Mouse (Mus musculus) layer of hippocampus, adult 9-11 months (tissue): ENCODE measurements around the gene Nsf.
"Not testable (repeated sequence)": the region's sequence is repeated elsewhere in the genome, so short reads cannot be mapped to it uniquely, and the experiment has no call there.

Source experiments
- DNase-seq: peaks from one replicate; pipeline ENCODE4 v3.0.0; 2022

Gene Nsf

DNA sequence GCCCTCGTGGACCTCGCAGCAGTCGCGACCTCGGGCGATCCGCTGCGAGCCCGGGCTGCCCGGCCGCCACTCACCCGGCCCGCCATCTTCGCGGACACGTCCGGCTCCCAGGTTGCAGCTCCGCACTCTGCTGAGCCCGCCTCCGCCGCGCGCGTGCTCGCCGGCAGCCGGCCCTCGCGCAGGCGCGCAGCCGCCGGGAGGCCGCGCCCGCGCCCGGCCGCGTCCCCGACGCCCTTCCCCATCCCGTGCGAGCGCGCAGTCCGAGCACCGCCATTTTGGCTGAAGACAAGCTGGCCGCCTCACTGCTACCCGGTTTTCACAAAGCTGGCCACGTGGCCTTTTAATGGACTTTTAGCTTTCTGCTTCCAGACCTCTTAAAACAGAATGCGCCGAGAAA, at the start of gene Nsf:
Gene Nsf, minus strand, starts transcription at position 161 of the 397 bp plus-strand sequence.
- peak; percentile 82 for DNase-seq

DNA sequence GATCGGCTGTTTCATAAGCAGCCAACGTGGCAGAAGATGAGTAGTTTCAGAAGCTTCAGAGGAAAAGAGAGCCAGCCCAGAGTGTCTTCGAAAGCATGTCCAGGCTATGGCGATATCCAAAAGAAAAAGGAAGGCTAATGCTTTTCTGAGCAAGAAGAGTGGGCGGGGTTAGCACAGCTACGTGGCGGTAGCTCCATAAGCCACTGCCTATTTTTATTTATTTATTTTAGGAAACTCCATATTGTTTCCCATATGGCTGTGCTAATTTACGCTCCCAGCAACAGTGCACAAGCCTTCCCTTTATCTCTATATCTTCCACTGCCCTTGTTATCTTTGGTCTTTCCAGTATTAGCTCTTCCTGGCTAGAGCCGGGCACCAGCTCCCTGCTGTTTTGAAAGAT, 49.5 kb upstream of the Nsf start:
- DNase-seq = peak; percentile 32

DNA sequence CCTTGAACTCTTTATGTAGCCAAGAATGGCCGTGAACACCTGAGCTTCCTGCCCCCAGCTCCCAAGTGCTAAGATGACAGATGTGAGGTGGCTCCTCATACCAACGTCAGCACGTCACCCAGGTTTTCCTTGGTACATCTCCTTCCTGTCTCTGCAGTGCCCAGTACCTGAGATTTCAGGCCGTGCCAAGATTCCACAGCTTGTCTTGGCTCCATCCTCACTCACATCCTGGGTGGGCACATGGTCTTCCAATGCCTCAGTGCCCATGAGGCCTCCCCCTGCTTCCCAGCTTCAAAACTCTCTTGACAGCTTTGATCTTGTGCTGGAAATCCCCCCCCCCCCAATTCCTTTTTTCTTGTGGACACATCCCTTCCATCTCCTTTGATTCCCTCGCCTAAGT, 48.3 kb upstream of the Nsf start:
- no peak for DNase-seq

DNA sequence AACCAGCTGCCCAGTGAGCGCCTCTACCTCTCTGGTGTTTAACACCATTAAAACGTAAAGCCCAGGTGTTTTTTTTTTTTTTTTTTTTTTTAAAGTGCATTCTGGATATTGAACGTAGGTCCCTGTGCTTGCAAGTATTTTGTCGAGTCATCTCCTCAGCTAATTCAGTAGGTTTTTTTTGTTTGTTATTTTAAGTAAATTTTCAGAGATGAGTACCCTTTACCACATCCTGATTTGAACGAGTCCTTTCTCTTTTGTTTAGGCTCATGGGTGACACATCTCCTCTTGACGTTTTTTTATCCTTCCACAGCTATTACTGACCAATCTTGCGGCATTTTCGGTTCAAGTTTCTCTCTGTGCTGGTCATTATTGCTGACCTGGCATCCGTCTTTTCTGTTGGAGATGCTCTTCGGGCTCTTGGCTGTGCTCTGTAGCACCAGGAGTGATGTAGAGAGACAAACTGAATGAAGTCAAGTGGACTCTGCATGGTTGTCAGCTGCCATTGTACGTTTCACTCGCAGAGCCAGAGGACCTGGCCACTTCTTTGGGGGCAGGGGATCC, 47.6 kb upstream of the Nsf start:
- no peak for DNase-seq

DNA sequence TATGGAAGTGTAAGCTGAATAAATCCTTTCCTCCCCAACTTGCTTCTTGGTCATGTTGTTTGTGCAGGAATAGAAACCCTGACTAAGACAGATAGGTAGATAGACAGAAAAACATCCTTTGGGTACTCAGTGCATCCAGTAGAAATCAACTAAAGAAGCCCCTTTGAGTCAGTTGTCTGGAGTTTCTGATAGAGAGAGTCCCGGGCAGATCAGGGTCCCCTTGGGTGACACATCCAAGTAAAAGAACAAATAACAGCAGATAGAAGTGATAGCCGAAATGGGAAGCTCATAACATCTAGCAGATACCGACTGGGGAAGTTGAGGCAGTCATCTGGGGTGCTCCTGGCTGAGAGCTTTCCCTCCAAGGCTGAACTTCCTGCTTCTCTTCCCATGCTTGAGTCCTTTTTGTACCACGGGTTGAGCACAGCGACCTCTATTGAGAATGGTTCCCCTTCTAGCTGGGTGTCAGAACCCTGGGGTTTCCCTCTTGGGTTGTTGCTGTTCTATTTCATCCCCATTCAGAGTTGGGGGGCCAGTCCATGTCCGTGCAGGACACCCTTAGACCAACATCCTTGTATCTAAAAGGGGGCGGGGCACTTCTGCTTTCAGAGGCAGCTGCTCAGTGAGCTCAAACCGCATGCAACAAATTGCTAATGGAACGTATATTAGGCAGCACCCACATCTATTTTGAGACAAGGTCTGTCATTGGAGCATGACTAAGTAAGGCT, 47.0 kb upstream of the Nsf start:
- DNase-seq = peak; percentile 32

DNA sequence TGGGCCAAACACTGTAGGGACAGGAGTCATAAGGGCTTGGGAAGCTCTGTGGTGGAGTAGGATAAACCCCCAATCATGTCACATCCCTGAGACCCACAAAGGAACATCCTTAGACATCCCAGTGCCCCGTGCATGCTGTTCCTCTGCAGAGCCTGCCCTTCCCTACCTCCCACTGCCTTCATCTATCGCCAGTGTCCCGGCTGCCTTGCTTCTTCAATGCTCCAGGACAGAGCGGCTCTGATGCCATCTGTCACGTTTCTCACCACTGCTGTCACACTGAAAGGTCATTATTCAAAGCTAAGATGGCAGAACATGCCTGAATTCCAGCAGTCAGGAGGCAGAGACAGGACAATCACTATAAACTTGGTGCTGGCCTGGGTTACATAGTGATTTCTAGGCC, 44.9 kb upstream of the Nsf start:
- no peak for DNase-seq

DNA sequence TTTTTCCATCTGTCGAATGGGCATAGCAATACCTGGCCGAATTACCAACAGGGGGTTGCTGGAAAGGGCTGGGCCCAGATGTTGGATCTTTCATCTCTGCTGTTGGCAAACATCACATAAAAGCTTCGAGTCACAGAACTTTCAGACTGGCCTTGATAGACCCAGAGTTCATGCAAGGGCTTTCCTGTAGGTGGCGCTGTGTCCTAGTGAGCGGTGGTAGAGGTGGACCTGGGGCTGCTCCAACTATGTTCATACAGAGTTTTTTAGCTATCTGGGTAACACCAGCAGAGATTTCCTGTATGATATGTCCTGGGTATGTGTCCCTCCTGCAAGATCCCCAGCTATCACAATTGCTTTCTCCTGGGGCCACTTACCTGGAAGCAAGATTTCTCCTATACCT, 43.5 kb upstream of the Nsf start:
- peak; percentile 66 for DNase-seq

DNA sequence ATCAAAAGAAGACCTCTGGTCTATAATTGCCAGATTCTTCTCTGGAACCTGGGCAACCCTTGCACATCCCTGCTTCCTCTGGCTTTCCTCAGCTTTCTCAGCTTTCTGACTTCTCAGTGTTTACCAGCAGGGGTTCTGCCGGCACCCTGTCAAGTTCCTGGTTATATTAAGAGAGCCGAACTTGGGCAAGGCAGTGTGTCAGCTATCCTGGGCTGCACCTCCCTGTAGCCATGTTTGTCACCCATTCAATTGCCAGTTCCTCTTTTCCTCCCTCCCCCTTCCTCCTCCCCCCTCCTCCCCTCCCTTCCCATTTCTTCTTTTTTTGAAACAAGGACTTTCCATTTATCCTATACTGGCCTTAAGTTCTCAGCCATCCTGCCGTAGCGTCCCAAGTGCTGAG, 38.8 kb upstream of the Nsf start:
- no peak for DNase-seq

DNA sequence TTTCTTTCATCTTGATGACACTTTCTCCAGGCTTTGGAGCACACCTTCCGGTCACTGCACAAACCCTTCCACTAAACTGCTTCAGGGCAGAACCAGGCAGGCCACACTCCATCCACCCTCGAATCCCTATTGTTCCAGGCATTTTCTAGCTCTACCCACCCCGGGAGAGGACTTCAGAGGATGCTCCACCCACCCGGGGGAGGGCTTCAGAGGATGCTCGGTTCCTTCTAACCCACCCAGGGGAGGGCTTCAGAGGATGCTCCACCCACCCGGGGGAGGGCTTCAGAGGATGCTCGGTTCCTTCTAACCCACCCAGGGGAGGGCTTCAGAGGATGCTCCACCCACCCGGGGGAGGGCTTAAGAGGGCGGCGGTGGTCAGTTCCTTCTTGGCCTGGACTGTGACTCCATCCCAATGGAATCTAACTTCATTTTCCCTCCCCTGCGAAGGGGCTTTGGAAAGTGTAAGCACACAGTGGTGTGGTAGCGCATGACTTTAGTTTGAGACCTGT, 36.2 kb upstream of the Nsf start:
- DNase-seq = not testable (repeated sequence)

DNA sequence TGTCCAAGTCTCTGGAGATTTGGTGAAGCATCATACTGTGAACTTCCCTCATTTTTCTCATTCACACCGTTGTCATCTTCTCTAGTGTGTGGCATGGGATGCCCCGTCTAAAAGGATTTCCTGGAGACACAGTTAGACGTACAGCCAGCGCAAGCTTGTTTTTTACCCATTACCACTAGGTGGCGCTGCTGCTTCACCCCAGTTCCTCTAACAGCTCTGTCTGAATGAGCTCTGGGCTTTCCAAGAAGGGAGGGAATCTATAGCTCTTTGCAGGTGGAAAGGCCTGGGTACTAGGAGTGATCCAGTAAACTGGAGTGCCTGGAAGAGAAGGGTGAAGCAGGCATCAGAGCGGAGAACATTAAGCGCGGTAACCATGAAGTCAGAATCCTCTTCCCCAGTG, 33.6 kb upstream of the Nsf start:
- DNase-seq = peak; percentile 58

DNA sequence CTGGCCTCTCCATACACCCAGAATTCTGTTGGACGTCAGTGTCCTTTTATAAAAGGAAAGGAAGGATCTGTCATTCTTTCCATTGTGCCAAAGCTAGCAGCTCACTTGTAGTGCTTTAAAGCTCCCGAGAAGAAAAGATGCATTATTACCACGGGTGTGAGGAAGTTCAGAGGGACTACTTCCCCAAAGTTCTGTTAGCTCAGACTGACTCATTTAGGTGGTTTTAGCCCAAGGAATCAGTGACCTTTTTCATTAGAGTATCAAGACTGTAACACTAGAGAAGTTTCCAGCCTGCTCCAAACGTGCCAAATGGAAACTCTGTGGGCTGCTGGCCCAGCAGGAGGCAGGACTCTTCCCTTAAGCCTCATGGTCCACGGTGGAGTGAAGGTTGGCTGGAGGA, 30.2 kb upstream of the Nsf start:
- DNase-seq = no peak

DNA sequence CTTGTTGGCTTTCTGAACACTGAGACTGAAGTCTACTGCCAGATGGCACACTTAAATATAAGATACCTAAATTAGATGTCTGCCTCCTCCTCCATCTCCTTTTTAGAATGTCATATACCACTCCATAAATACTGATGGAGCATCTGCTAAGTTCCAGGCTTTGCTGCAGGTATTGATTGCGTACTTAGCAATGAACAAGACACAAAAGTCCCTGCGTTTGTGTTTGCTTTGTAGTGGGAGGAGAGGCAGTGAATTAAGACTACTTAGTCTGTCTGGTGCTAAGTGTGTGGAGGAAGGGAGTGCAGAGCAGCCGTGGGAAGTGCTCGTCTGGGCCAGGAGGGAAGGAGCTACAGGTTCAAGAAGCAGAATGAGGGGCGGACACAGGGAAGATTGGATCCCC, 28.0 kb upstream of the Nsf start:
- DNase-seq = no peak

DNA sequence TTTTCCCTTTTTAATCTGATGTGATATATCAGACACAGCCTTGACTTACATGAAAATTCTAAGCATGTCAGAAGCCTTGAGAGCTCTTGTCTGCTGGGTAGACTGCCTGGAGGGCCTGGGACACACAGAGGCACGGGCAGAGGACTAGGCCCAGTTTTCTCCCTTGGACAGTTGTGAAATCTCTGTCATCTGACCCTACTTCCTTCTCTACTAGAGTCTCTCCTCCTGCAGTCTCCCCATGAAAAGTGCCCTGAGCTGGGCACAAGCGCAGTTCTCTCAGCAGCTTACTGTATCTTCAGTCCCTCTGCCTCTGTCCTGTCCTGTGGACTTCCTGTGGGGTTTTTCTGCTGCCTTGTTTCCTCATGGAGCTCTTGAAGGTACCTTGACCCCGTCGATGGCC, 25.5 kb upstream of the Nsf start:
- peak; percentile 41 for DNase-seq

DNA sequence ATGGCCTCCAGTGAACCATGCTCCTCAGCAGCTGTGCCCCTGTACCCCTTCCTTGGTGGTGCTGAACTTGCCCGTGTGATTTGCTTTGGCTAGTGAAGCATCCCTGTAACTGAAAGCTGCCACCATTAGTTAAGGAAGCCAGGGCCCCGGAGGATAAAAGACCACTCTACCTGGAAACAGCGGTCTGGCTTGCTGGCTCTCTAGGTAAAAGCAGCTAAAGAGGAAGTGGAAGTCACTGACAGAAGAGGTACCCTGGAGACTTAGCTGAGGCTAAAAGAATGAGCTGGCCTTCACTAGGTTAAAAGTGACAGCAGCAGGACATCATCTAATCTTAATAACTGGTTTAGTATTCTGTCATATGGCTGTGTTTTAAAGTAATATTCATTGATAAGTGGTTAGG, 17.0 kb upstream of the Nsf start:
- no peak for DNase-seq

DNA sequence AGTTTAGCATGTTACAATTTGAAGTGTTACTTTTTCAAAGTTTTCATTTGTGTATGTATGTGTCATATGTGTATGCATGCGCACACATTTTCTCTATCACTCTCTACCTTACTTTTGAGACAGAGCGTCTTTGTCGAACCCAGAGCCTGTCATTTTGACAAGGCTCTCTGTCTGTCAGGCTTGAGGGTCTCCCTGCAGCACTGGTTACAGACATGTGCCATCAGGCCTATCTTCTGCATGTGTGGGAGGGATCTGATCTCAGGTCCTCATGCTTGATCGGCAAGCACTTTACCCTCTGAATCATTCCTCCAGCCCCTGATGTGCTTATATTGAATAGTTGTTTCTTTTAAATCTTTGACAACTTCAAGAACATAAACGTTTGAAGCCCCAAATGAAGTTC, 15.4 kb upstream of the Nsf start:
- DNase-seq = no peak

DNA sequence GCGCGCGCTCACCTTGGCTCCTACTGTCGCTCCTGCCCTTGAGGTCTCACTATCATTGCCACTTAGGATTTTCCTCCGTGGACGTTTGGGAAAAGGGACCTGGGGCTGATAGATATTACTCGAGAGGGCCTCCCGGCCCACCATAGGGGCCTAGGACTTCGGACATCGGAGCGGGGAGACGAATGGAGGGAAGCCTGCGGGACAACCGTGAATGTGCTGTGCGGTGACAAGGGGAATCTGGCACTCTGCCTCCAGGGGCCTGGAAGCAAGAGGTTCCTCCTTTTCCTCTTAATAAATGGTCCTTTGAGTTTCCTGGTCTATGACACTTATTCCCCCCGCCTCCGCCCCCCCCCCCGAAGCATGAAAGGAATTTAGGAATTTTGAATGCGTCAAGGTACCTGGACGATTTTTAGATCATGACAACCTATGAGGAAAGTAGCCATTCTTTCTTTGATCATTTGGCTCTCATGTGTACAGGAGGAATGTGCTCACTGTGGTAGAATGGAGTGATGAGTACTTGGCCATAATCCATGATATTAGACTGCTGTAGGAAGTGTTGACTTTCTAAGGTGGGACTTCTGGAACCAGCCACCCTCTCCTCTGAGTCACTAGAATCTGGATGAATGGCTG, 13.4 kb upstream of the Nsf start:
- no peak for DNase-seq

DNA sequence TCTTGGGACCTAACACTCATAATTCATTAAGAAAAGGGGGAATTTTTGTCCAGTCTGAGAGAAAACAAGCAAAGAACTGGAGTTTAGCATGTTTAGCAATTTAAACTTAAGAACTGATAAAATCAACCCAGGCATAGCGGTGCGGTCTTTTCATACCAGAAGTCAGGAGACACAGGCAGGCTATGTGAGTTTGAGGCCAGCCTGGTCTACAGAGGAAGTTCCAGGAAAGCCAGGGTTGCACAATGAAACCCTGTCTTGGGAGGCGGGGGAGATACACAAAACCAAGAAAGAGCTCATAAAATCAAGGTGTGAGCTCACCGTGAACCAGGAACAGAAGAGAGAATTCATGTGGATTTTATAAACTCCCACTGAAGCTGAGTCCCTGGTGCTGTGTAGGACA, 3.0 kb upstream of the Nsf start:
- DNase-seq = no peak

DNA sequence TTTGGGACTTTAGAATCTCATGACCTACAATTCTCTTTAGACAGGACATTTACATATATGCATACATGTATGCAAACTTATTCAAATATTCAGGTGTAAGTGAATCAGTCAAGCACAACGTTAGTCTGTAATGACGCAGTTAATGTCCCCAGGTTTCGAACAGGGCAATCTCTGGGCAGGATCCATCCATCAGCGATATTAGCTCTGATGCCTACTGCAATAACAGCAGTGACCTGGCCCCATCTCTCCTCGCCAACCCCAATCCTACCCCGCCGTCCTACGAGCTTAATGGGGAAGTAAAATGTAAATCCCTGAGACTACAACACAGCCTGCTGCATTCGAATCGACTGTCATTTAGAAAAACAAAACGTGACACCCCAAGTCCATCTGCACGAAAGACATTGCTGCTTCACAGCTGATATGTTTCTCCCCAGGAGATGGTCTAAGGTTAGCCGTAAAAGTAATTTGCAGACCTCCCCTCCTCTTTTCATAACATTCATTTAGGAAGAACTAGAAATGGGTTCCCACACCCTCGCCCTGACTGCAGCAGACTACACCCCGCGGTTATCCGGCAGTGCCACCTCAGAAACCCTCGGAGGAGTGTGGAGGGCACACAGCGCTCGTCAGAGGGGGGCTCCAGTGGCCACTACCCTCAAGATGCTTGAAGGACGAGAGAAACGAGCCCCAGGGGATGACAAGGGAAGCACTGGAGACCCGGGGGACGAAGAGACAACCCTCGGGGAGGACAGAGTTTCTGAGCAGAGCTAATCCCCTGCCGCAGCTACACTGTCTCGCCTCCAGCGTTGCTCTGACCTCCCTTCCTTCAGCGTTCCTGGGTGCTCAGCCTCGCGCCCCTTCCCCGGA, 592 bp downstream of the Nsf start:
- no peak for DNase-seq

DNA sequence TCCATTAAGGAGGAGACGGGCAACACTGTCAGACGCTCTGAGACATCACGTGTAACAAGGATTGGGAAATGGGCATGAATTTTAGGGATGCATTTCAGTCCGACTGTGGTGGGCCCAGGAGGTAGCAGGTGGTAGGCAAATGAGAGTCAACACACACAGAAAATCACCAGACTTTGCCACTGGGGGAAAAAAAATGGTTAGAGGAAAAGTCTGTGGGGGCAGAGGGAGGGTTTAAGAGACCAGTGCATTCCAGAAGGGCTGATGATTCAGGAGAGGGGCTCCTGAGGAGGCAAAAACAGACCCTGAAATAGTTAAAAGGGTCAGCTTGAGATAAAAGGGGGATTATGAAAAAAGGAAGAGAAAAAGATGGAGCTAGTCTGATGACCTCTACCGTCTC, 1.2 kb downstream of the Nsf start:
- DNase-seq = no peak

DNA sequence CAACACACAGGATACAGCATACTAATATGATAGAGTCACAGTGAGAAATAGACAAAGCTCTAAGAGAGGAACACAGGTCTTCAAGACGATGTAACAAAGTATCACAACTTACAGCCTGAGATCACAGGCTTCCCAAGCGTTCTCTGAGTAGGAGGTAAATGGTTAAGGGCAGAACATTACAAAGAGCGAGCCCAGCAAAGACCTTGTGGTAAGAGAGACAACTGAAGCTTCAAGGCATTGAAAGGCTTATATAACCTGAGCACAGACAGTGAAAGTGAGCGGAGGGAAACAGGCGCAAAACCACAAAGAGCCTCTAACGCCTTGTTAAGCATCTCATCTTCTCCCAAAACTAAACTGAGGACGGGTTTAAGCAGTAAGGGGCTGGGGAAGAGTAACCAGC, 2.8 kb downstream of the Nsf start:
- DNase-seq = no peak

DNA sequence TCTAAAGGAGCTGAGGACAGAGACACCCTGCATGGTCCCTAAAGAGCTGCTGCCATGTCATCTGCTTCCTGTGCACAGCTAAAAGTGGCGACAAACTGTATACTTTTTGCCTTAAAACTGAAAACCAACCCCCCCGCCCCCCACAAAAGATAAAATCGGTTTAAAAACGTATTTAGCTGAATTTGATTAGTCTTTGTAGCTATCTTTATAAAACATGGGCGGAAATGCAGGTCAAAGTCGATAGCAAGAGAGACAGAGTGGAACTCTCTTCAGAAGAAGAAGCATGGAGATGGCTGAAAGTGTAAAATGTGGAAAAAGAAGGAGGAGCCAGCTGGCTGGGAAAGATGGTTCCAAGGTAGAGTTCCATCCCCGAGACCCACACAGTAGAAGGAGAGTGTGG, 4.9 kb downstream of the Nsf start:
- DNase-seq = no peak

DNA sequence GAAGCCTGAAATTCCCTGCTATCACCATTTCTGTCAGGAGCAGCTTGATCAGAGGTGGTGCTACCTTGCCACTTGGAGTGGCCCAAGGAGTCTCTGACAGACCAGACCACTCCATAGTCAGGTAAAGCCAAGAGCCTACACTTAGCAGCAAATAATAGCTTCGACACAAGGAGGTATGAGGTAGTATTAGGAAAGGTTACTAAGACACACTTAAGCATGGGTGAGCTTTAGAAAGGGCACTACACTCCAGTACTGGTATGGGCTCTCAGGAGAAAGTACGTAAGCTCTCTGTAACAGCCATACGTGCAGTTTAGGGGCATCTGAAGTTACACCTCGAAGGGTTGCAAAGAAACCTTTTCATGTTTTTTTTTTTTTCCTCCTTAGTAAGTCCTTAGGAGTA, 11.1 kb downstream of the Nsf start:
- DNase-seq = no peak

DNA sequence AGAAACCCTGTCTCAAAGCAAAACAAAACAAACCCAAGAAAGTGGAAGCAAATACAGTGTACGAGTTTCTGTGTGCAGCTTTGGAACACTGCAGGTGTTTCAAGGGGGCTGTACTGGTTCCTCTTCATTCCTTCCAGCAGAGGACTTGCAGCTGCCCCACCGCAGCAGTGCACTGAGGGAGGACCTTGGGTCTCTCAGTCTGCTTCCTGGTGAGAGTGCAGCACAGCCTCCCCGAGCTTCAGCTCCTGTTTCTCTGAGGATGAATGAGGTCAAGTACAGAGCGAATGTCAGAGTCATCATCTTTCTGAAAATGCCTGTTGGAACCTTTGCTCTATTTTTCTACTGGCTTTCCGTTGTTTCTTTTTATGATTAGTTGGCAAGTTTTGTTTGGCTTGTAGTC, 12.5 kb downstream of the Nsf start:
- DNase-seq = no peak

DNA sequence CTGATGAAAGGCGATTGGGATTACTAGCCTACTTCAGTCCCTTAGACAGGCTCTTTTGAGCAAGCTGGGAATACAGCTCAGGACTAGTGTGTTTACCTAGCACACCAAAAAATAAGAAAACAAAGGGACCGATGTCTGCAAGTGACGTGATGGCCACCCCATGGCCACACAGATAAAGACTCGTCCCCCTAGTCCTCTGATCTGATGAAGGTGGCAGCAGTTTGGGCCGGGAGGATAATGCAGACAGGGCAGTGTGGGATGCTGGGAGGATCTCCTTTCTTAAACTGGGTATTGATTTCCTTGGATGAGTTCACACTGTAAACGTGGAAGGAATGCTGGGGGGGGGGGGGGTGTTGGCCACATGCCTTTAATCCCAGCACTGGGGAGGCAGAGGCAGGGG, 13.0 kb downstream of the Nsf start:
- no peak for DNase-seq
